8 mouse cellular contexts compared by ENCODE assay signal in the genomic region with DNA sequence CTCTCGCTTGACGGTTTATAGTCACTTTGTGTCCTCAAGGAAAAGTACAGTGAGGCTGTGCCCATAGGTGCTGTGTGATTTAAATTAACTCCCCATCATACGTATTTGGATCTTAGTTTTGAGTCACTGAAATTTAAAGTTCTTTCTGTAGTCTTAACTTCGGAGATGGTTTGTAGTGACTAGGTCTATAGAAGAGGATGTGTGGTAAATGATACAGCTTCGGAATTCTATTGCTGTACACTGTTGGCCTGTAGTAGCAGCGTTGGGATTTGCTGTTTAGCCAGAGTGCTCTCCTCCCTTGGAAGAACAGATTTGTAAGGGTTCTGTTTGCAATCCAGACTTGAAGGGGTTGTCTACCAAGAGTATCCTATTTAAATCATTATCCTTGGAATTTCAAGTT. TPM values are rescaled to one million over a fixed set of nuclear protein-coding genes. Genes with fewer than 3 reads are reported as not detected.
DNase-seq lines count a peak whose midpoint lies in the region; ATAC-seq and TF ChIP-seq lines count a peak whose summit lies in the region.

No protein-coding gene starts in this region.

- H3K36me3 ChIP-seq in testis, adult 2 months (ENCODE audit: control insufficient read depth, insufficient read depth, low read length), result no peaks in the 10 kb centered on the region
- no peaks in the 10 kb centered on the region for H3K36me3 ChIP-seq in liver, embryonic 11.5 days (ENCODE audit: control insufficient read depth, insufficient read depth, low read length)
- no peaks in the 10 kb centered on the region for H3K36me3 ChIP-seq in stomach, embryonic 15.5 days

- H3K4me3 ChIP-seq in testis, adult 2 months (ENCODE audit: control insufficient read depth, low read depth, low read length), result peak overlapping the region; percentile 90
- peak overlapping the region; percentile 77 for H3K4me3 ChIP-seq in liver, embryonic 11.5 days (ENCODE audit: low read depth, low read length)
- peak overlapping the region; percentile 74 for H3K4me3 ChIP-seq in stomach, embryonic 15.5 days (replicated peaks)

- peak overlapping the region; percentile 74 for H3K4me2 ChIP-seq in liver, embryonic 11.5 days
- H3K4me2 ChIP-seq in stomach, embryonic 15.5 days, result peak overlapping the region; percentile 63

- WGBS in liver, embryonic 11.5 days, result 22% methylated on average over 6 of the region's 6 CpGs
- 6% methylated on average over 6 of the region's 6 CpGs for WGBS in stomach, embryonic 15.5 days

- no peak for TF ChIP-seq CTCF in testis, adult 2 months (IDR thresholded peaks at IDR 0.05; ENCODE audit: control insufficient read depth, insufficient read depth, insufficient replicate concordance, low read depth, low read length)

- DNase-seq in embryo, embryonic 10 days (ENCODE audit: low spot score), result peak; percentile 21
- DNase-seq in embryo, embryonic 10.5 days (ENCODE audit: low spot score), result no peak
- DNase-seq in testis, postnatal 14 days (ENCODE audit: low spot score), result no peak
- no peak for DNase-seq in liver, embryonic 11.5 days (ENCODE audit: low spot score)
- DNase-seq in left cerebral cortex, postnatal 36 days (ENCODE audit: low spot score in 2 of 2), result no peak

- peak overlapping the region; percentile 76; the same call in 1 of the 2 replicates for H3K27ac ChIP-seq in testis, adult 2 months (ENCODE audit: control insufficient read depth, insufficient read depth, low read depth, low read length)
- H3K27ac ChIP-seq in liver, embryonic 11.5 days (ENCODE audit: low read depth, low read length), result peak overlapping the region; percentile 87
- H3K27ac ChIP-seq in stomach, embryonic 15.5 days, result peak overlapping the region; percentile 97

- no peaks in the 10 kb centered on the region for H3K9me3 ChIP-seq in liver, embryonic 11.5 days (ENCODE audit: control insufficient read depth, low read length)
- no peaks in the 10 kb centered on the region for H3K9me3 ChIP-seq in stomach, embryonic 15.5 days

- peak overlapping the region; percentile 88 for H3K9ac ChIP-seq in liver, embryonic 11.5 days (ENCODE audit: low read depth, low read length)
- H3K9ac ChIP-seq in stomach, embryonic 15.5 days, result peak overlapping the region; percentile 81

- TF ChIP-seq POLR2A in testis, adult 2 months (IDR thresholded peaks at IDR 0.05; ENCODE audit: control insufficient read depth, low read depth, low read length), result no peak

- H3K27me3 ChIP-seq in testis, adult 2 months (ENCODE audit: control insufficient read depth, insufficient read depth, low read length), result no peaks in the 10 kb centered on the region
- no peaks in the 10 kb centered on the region for H3K27me3 ChIP-seq in liver, embryonic 11.5 days (replicated peaks; ENCODE audit: control insufficient read depth, insufficient read depth, low read length)
- no peaks in the 10 kb centered on the region for H3K27me3 ChIP-seq in stomach, embryonic 15.5 days (replicated peaks)

- intact Hi-C loops in left cerebral cortex, postnatal 36 days (cut with DNase I), result no loop called here

- ATAC-seq in liver, embryonic 11.5 days (replicated peaks; ENCODE audit: low FRiP score), result no peak; the same call in 1 of the 2 replicates
- no peak for ATAC-seq in stomach, embryonic 15.5 days (ENCODE audit: insufficient read depth, low FRiP score, low read depth)
- ATAC-seq in activated CD4-positive, CD25-positive, alpha-beta regulatory T cell, adult 4 months, result no peak

- peaks cover 4% of the 10 kb centered on the region for H3K4me1 ChIP-seq in testis, adult 2 months (ENCODE audit: control insufficient read depth, insufficient read depth, low read length)
- peaks cover 3% of the 10 kb centered on the region; the same call in 1 of the 2 replicates for H3K4me1 ChIP-seq in liver, embryonic 11.5 days (replicated peaks; ENCODE audit: control insufficient read depth, insufficient read depth, low read length)
- peaks cover 4% of the 10 kb centered on the region; the same call in 1 of the 2 replicates for H3K4me1 ChIP-seq in stomach, embryonic 15.5 days

RNA-seq across cellular contexts. Expression of a gene that starts 1.0 kb away (rescaled TPM):
- 4.7 and 5.6 TPM in 2 replicates for polyA plus RNA-seq in testis, adult 2 months (2012; rRNA removed)
- 22.4 and 23.1 TPM in 2 replicates for polyA plus RNA-seq in liver, embryonic 11.5 days (2014; fragmentation: Nextera tagmentation; extraction: Ambion mirVana)
- polyA plus RNA-seq in stomach, embryonic 15.5 days (2015; fragmentation: Nextera tagmentation; extraction: Ambion mirVana), result 43.0 and 44.6 TPM in 2 replicates
- polyA plus RNA-seq in activated CD4-positive, CD25-positive, alpha-beta regulatory T cell, adult 4 months (2017; shearing (Covaris generic)), result 1 to 10 TPM in 1 of 2 experiments, under 1 TPM in 1; 0.43 to 1.9 TPM
- 10 to 100 TPM; 17.0 to 17.8 TPM for total RNA-seq in left cerebral cortex, postnatal 36 days (2021)

RNA-seq across cellular contexts. Expression of a gene that starts 28.2 kb away (rescaled TPM):
- not detected in 2 replicates for polyA plus RNA-seq in testis, adult 2 months (2012; rRNA removed)
- polyA plus RNA-seq in liver, embryonic 11.5 days (2014; fragmentation: Nextera tagmentation; extraction: Ambion mirVana), result 0.22 TPM in 1 of 2 replicates, not detected in the other
- not detected in 2 replicates for polyA plus RNA-seq in stomach, embryonic 15.5 days (2015; fragmentation: Nextera tagmentation; extraction: Ambion mirVana)
- not detected for polyA plus RNA-seq in activated CD4-positive, CD25-positive, alpha-beta regulatory T cell, adult 4 months (2017; shearing (Covaris generic))
- not detected for total RNA-seq in left cerebral cortex, postnatal 36 days (2021)

RNA-seq across cellular contexts. Expression of a gene that starts 40.9 kb away (rescaled TPM):
- polyA plus RNA-seq in testis, adult 2 months (2012; rRNA removed), result 0.24 and 0.36 TPM in 2 replicates
- polyA plus RNA-seq in liver, embryonic 11.5 days (2014; fragmentation: Nextera tagmentation; extraction: Ambion mirVana), result 0.84 TPM in 1 of 2 replicates, not detected in the other
- polyA plus RNA-seq in stomach, embryonic 15.5 days (2015; fragmentation: Nextera tagmentation; extraction: Ambion mirVana), result 0.85 and 1.1 TPM in 2 replicates
- polyA plus RNA-seq in activated CD4-positive, CD25-positive, alpha-beta regulatory T cell, adult 4 months (2017; shearing (Covaris generic)), result not detected
- not detected for total RNA-seq in left cerebral cortex, postnatal 36 days (2021)
